ENCODE assay signal across 18 mouse cellular contexts in genomic region chr2:163142762-163143388, GRCm38 (mm10). TPM values are rescaled to one million over a fixed set of nuclear protein-coding genes. Genes with fewer than 3 reads are reported as not detected.
DNase-seq lines count a peak whose midpoint lies in the region; ATAC-seq and TF ChIP-seq lines count a peak whose summit lies in the region.
"Had no signal": no experiment of that assay in that cellular context is flagged by ENCODE, and none has a peak within 500 bp of the region (broad histone marks: within the 10 kb centered on the region; RNA-seq: fewer than 3 reads in every experiment).

No protein-coding gene starts in this region.

- H3K27ac ChIP-seq in hindbrain, embryonic 11.5 days (ENCODE audit: low read depth, low read length) = peak overlapping the region; percentile 59
- no peak overlapping the region for H3K27ac ChIP-seq in hindbrain, embryonic 10.5 days
- peak overlapping the region; percentile 76 for H3K27ac ChIP-seq in hindbrain, embryonic 12.5 days
- peak overlapping the region; percentile 6 for H3K27ac ChIP-seq in midbrain, postnatal 0 days (ENCODE audit: low read depth, low read length)
- no peak overlapping the region for H3K27ac ChIP-seq in heart, adult 2 months
- H3K27ac ChIP-seq: embryonic facial prominence, embryonic 15.5 days; heart, embryonic 13.5 days; layer of hippocampus, adult 2 months; limb, embryonic 13.5 days had no signal

- H3K9ac ChIP-seq in hindbrain, embryonic 11.5 days (ENCODE audit: low read depth, low read length) = no peak overlapping the region
- no peak overlapping the region for H3K9ac ChIP-seq in hindbrain, embryonic 12.5 days
- H3K9ac ChIP-seq in midbrain, postnatal 0 days (replicated peaks; ENCODE audit: low read length, poor library complexity, severe bottlenecking) = no peak overlapping the region
- H3K9ac ChIP-seq in heart, adult 2 months (ENCODE audit: low read depth, low read length) = no peak overlapping the region
- H3K9ac ChIP-seq: embryonic facial prominence, embryonic 15.5 days; heart, embryonic 13.5 days; limb, embryonic 13.5 days had no signal

- 0 out of 2 replicates have a peak, but pooled peaks cover 2% of the 10 kb centered on the region for H3K27me3 ChIP-seq in hindbrain, embryonic 11.5 days (ENCODE audit: control insufficient read depth, insufficient read depth, low read length)
- no peaks in the 10 kb centered on the region for H3K27me3 ChIP-seq in hindbrain, embryonic 10.5 days (ENCODE audit: insufficient read depth, poor library complexity, severe bottlenecking)
- H3K27me3 ChIP-seq in hindbrain, embryonic 12.5 days = peaks cover 5% of the 10 kb centered on the region
- H3K27me3 ChIP-seq in midbrain, postnatal 0 days (ENCODE audit: insufficient read depth, low read length) = no peaks in the 10 kb centered on the region
- no peaks in the 10 kb centered on the region; the same call in 1 of the 2 replicates for H3K27me3 ChIP-seq in heart, adult 2 months (ENCODE audit: control insufficient read depth, insufficient read depth, low read length)

- no peaks in the 10 kb centered on the region for H3K79me2 ChIP-seq in heart, adult 2 months (replicated peaks; ENCODE audit: control insufficient read depth, insufficient read depth, low read length)

- no peaks in the 10 kb centered on the region for H3K36me3 ChIP-seq in hindbrain, embryonic 11.5 days (ENCODE audit: control insufficient read depth, insufficient read depth, low read length)
- no peaks in the 10 kb centered on the region for H3K36me3 ChIP-seq in hindbrain, embryonic 10.5 days
- no peaks in the 10 kb centered on the region for H3K36me3 ChIP-seq in hindbrain, embryonic 12.5 days
- no peaks in the 10 kb centered on the region for H3K36me3 ChIP-seq in midbrain, postnatal 0 days (ENCODE audit: insufficient read depth, low read length)
- H3K36me3 ChIP-seq in heart, adult 2 months (ENCODE audit: control insufficient read depth, insufficient read depth, low read length) = no peaks in the 10 kb centered on the region
- H3K36me3 ChIP-seq: embryonic facial prominence, embryonic 15.5 days; heart, embryonic 13.5 days; limb, embryonic 13.5 days had no signal

- TF ChIP-seq POLR2A in heart, adult 2 months (IDR thresholded peaks at IDR 0.05; ENCODE audit: insufficient read depth, low read depth, low read length) = no peak

- peak; percentile 89 to 91 for DNase-seq in cerebellum, postnatal 10 days
- no peak for DNase-seq in cerebellum, adult 11-12 months
- peak; percentile 25 for DNase-seq in hindbrain, embryonic 11.5 days (ENCODE audit: low spot score)
- DNase-seq in hindbrain, embryonic 10.5 days (ENCODE audit: low spot score) = no peak
- DNase-seq in midbrain, postnatal 0 days (ENCODE audit: low spot score) = peak; percentile 51
- no peak for DNase-seq in heart, adult 2 months
- DNase-seq: adrenal gland, postnatal 25 days; gastrocnemius, postnatal 25 days; kidney, adult 2 months; right cerebral cortex, postnatal 25 days had no signal

- no peak overlapping the region for H3K4me2 ChIP-seq in hindbrain, embryonic 11.5 days (replicated peaks; ENCODE audit: low read depth, low read length)
- peak overlapping the region; percentile 8; the same call in 1 of the 2 replicates for H3K4me2 ChIP-seq in hindbrain, embryonic 12.5 days (replicated peaks)
- H3K4me2 ChIP-seq in midbrain, postnatal 0 days (ENCODE audit: low read depth, low read length, poor library complexity, severe bottlenecking) = peak overlapping the region; percentile 26
- H3K4me2 ChIP-seq: embryonic facial prominence, embryonic 15.5 days; heart, embryonic 13.5 days; limb, embryonic 13.5 days had no signal

- H3K9me3 ChIP-seq in hindbrain, embryonic 11.5 days (ENCODE audit: control insufficient read depth, low read length) = no peaks in the 10 kb centered on the region
- H3K9me3 ChIP-seq in hindbrain, embryonic 10.5 days = no peaks in the 10 kb centered on the region
- no peaks in the 10 kb centered on the region for H3K9me3 ChIP-seq in hindbrain, embryonic 12.5 days (replicated peaks)
- 0 out of 2 replicates have a peak, but pooled peaks cover 3% of the 10 kb centered on the region for H3K9me3 ChIP-seq in midbrain, postnatal 0 days (ENCODE audit: low read length)

- 70% methylated on average over 10 of the region's 10 CpGs for WGBS in hindbrain, embryonic 11.5 days
- 78% methylated on average over 10 of the region's 10 CpGs for WGBS in hindbrain, embryonic 10.5 days
- 67% methylated on average over 10 of the region's 10 CpGs for WGBS in hindbrain, embryonic 12.5 days
- WGBS in midbrain, postnatal 0 days = 34% methylated on average over 10 of the region's 10 CpGs
- 77% methylated on average over 10 of the region's 10 CpGs for WGBS in heart, adult 2 months

- no peak for TF ChIP-seq EP300 in heart, adult 2 months (IDR thresholded peaks at IDR 0.05; ENCODE audit: insufficient read depth, low read depth, low read length)

- peak; percentile 35; the same call in 1 of the 2 replicates for ATAC-seq in hindbrain, embryonic 11.5 days (ENCODE audit: low FRiP score)
- peak; percentile 86 for ATAC-seq in hindbrain, embryonic 12.5 days (ENCODE audit: low FRiP score)
- ATAC-seq in midbrain, postnatal 0 days (ENCODE audit: low FRiP score) = no peak; the same call in 1 of the 2 replicates
- ATAC-seq in megakaryocyte progenitor cell, adult 5-6 weeks (replicated peaks; ENCODE audit: poor library complexity) = no peak

- intact Hi-C loops in heart, adult 2 months (cut with DNase I) = no loop called here

- no peak overlapping the region for H3K4me3 ChIP-seq in hindbrain, embryonic 11.5 days (ENCODE audit: low read depth, low read length)
- no peak overlapping the region for H3K4me3 ChIP-seq in hindbrain, embryonic 10.5 days
- H3K4me3 ChIP-seq in hindbrain, embryonic 12.5 days = no peak overlapping the region
- no peak overlapping the region for H3K4me3 ChIP-seq in midbrain, postnatal 0 days (ENCODE audit: low read depth, low read length)
- H3K4me3 ChIP-seq in heart, adult 2 months = no peak overlapping the region
- H3K4me3 ChIP-seq: embryonic facial prominence, embryonic 15.5 days; heart, embryonic 13.5 days; layer of hippocampus, adult 2 months; limb, embryonic 13.5 days had no signal

- no peak for TF ChIP-seq CTCF in midbrain, postnatal 0 days (IDR thresholded peaks at IDR 0.05)
- TF ChIP-seq CTCF in heart, adult 2 months (IDR thresholded peaks at IDR 0.05) = no peak

- no peaks in the 10 kb centered on the region for H3K4me1 ChIP-seq in hindbrain, embryonic 11.5 days (replicated peaks; ENCODE audit: control insufficient read depth, insufficient read depth, low read length)
- peaks cover 15% of the 10 kb centered on the region for H3K4me1 ChIP-seq in hindbrain, embryonic 10.5 days (replicated peaks)
- H3K4me1 ChIP-seq in hindbrain, embryonic 12.5 days = peaks cover 15% of the 10 kb centered on the region
- peaks cover 12% of the 10 kb centered on the region; the same call in 1 of the 2 replicates for H3K4me1 ChIP-seq in midbrain, postnatal 0 days (ENCODE audit: insufficient read depth, low read length)
- no peaks in the 10 kb centered on the region for H3K4me1 ChIP-seq in heart, adult 2 months (ENCODE audit: control insufficient read depth, insufficient read depth, low read length)
- H3K4me1 ChIP-seq: embryonic facial prominence, embryonic 15.5 days; heart, embryonic 13.5 days had no signal

RNA-seq across cellular contexts. Expression of gene Gtsf1l, which starts 55.2 kb away (rescaled TPM):
- 0.25 and 0.28 TPM in 2 replicates for polyA plus RNA-seq in hindbrain, embryonic 11.5 days (2014; fragmentation: Nextera tagmentation; extraction: Ambion mirVana)
- polyA plus RNA-seq in hindbrain, embryonic 10.5 days (2016; fragmentation: Nextera tagmentation; extraction: Ambion mirVana) = not detected in 2 replicates
- polyA plus RNA-seq in hindbrain, embryonic 12.5 days (2016; fragmentation: Nextera tagmentation; extraction: Ambion mirVana) = 0.30 TPM in 1 of 2 replicates, not detected in the other
- total RNA-seq in midbrain, postnatal 0 days (2014; rRNA removed) = not detected in 2 replicates
- not detected in 2 replicates for polyA plus RNA-seq in midbrain, postnatal 0 days (2015; fragmentation: Nextera tagmentation; extraction: Ambion mirVana)
- total RNA-seq in heart, adult 2 months (2021) = not detected
- polyA plus RNA-seq in heart, adult 2 months (2012; rRNA removed) = 0.68 TPM in 1 of 2 replicates, not detected in the other
- total RNA-seq in megakaryocyte progenitor cell, adult 5-6 weeks (2015) = 0.90 and 1.4 TPM in 2 replicates
- total RNA-seq in megakaryocyte progenitor cell, adult 5-6 weeks (2017) = 0.61 TPM in 1 of 2 replicates, not detected in the other
- total RNA-seq: adrenal gland, postnatal 25 days; gastrocnemius, postnatal 25 days; hematopoietic stem cell, adult 5-6 weeks; layer of hippocampus, adult 2 months; left cerebral cortex, adult 18-20 months had no signal
- polyA plus RNA-seq: heart, embryonic 13.5 days; kidney, adult 2 months; limb, embryonic 13.5 days had no signal

Comparison
In these comparisons a context has a peak if more than half of its experiments do, and no peak if none do; other contexts are left out.
1. DNase-seq: peak in cerebellum, postnatal 10 days (2 of 2), hindbrain, embryonic 11.5 days (single experiment) and midbrain, postnatal 0 days (single experiment); none in cerebellum, adult 11-12 months (single experiment), hindbrain, embryonic 10.5 days (single experiment) and heart, adult 2 months (0 of 2).
2. H3K27ac ChIP-seq: peak in hindbrain, embryonic 11.5 days (single experiment), hindbrain, embryonic 12.5 days (single experiment) and midbrain, postnatal 0 days (single experiment); none in hindbrain, embryonic 10.5 days (single experiment) and heart, adult 2 months (single experiment).
3. ATAC-seq: peak in hindbrain, embryonic 11.5 days (single experiment) and hindbrain, embryonic 12.5 days (single experiment); none in midbrain, postnatal 0 days (single experiment) and megakaryocyte progenitor cell, adult 5-6 weeks (single experiment).